Mouse (Mus musculus) brown adipose tissue, adult 24 weeks (tissue): ENCODE measurements around the gene Ift80. TPM values are rescaled to one million over a fixed set of nuclear protein-coding genes. Genes with fewer than 3 reads are reported as not detected.
"Not testable (repeated sequence)": the region's sequence is repeated elsewhere in the genome, so short reads cannot be mapped to it uniquely, and the experiment has no call there.

Experiments
- H3K27ac ChIP-seq: fragments of 200-500 bp; replicated peaks from 2 replicates; pipeline ENCODE4 v1.5.1; 2012; ENCODE audit warnings: low read depth, mild to moderate bottlenecking, low read length
- H3K4me1 ChIP-seq: fragments of 200-500 bp; 2 replicates; pipeline ENCODE4 v1.6.1; 2012; ENCODE audit warnings: low read length, mixed read lengths; ENCODE audit not compliant: control insufficient read depth, insufficient read depth, insufficient read length
- H3K4me3 ChIP-seq: fragments of 200-500 bp; 2 replicates; pipeline ENCODE4 v1.5.1; 2012; ENCODE audit warnings: low read depth, mild to moderate bottlenecking, low read length, moderate library complexity; ENCODE audit not compliant: insufficient read depth
- polyA plus RNA-seq: library from polyadenylated mRNA; stranded (reverse); fragments of >200 nt; gene quantifications from 2 replicates; pipeline ENCODE4 v1.2.4, GENCODE M21; 2012; ENCODE audit not compliant: missing spikeins, insufficient read depth, insufficient read length

The Ift80 gene
- polyA plus RNA-seq, 1 experiment = 3.3 TPM

- Histone ChIP-seq H3K4me3 (no peak overlapping the region), H3K27ac (no peak overlapping the region), H3K4me1 (no peaks in the 10 kb centered on the region)
Observed at GRCm38 (mm10) chr3:68967404-68967803, 37.0 kb downstream of the Ift80 start.

- Histone ChIP-seq H3K4me3 (no peak overlapping the region), H3K27ac (no peak overlapping the region), H3K4me1 (no peaks in the 10 kb centered on the region)
Observed at GRCm38 (mm10) chr3:68966527-68967285, 37.7 kb downstream of the Ift80 start.

GRCm38 (mm10) chr3:68964682-68965081, 39.7 kb downstream of the Ift80 start:
- no peak overlapping the region for H3K4me3 ChIP-seq
- no peak overlapping the region for H3K27ac ChIP-seq

GRCm38 (mm10) chr3:68957413-68957812, 47.0 kb downstream of the Ift80 start:
- no peak overlapping the region for H3K4me3 ChIP-seq
- no peak overlapping the region for H3K27ac ChIP-seq
- H3K4me1 ChIP-seq = no peaks in the 10 kb centered on the region

More at GRCm38 (mm10) chr3:68964682-68965081, 39.7 kb downstream of the Ift80 start:
- H3K4me1 ChIP-seq = no peaks in the 10 kb centered on the region

- Histone ChIP-seq H3K4me3 (no peak overlapping the region), H3K4me1 (no peaks in the 10 kb centered on the region), H3K27ac (no peak overlapping the region)
Observed at GRCm38 (mm10) chr3:68956454-68956853, 47.9 kb downstream of the Ift80 start.

- no peak overlapping the region for H3K27ac ChIP-seq
- H3K4me1 ChIP-seq = no peaks in the 10 kb centered on the region
- no peak overlapping the region for H3K4me3 ChIP-seq
Observed at GRCm38 (mm10) chr3:68954487-68954886, 49.9 kb downstream of the Ift80 start.

- no peaks in the 10 kb centered on the region for H3K4me1 ChIP-seq
- H3K4me3 ChIP-seq = no peak overlapping the region
- no peak overlapping the region for H3K27ac ChIP-seq
Observed at GRCm38 (mm10) chr3:68952707-68953106, 51.7 kb downstream of the Ift80 start.

GRCm38 (mm10) chr3:68951971-68952370, 52.4 kb downstream of the Ift80 start:
- H3K4me1 ChIP-seq, H3K27ac ChIP-seq, H3K4me3 ChIP-seq: not testable (repeated sequence)

- Histone ChIP-seq H3K27ac (no peak overlapping the region), H3K4me3 (no peak overlapping the region)
Observed at GRCm38 (mm10) chr3:68949381-68949780, 55.0 kb downstream of the Ift80 start.

GRCm38 (mm10) chr3:68948918-68949317, 55.5 kb downstream of the Ift80 start:
- no peak overlapping the region for H3K27ac ChIP-seq
- no peak overlapping the region for H3K4me3 ChIP-seq
- no peaks in the 10 kb centered on the region for H3K4me1 ChIP-seq

More at GRCm38 (mm10) chr3:68949381-68949780, 55.0 kb downstream of the Ift80 start:
- no peaks in the 10 kb centered on the region for H3K4me1 ChIP-seq

GRCm38 (mm10) chr3:68941867-68942266, 62.5 kb downstream of the Ift80 start:
- Histone ChIP-seq H3K4me3 (no peak overlapping the region), H3K4me1 (0 out of 2 replicates have a peak, but pooled peaks cover 2% of the 10 kb centered on the region), H3K27ac (no peak overlapping the region)

GRCm38 (mm10) chr3:68940311-68940710, 64.1 kb downstream of the Ift80 start:
- Histone ChIP-seq H3K4me1 (0 out of 2 replicates have a peak, but pooled peaks cover 2% of the 10 kb centered on the region), H3K4me3 (no peak overlapping the region), H3K27ac (no peak overlapping the region)

GRCm38 (mm10) chr3:68939312-68939711, 65.1 kb downstream of the Ift80 start:
- Histone ChIP-seq H3K4me1 (0 out of 2 replicates have a peak, but pooled peaks cover 2% of the 10 kb centered on the region), H3K27ac (no peak overlapping the region), H3K4me3 (no peak overlapping the region)

GRCm38 (mm10) chr3:68936709-68937108, 67.7 kb downstream of the Ift80 start:
- Histone ChIP-seq H3K4me1 (0 out of 2 replicates have a peak, but pooled peaks cover 2% of the 10 kb centered on the region), H3K27ac (no peak overlapping the region), H3K4me3 (no peak overlapping the region)

GRCm38 (mm10) chr3:68935498-68935897, 68.9 kb downstream of the Ift80 start:
- H3K27ac ChIP-seq = no peak overlapping the region
- no peak overlapping the region for H3K4me3 ChIP-seq
- no peaks in the 10 kb centered on the region for H3K4me1 ChIP-seq

GRCm38 (mm10) chr3:68934259-68934658, 70.1 kb downstream of the Ift80 start:
- no peaks in the 10 kb centered on the region for H3K4me1 ChIP-seq
- no peak overlapping the region for H3K4me3 ChIP-seq

More at GRCm38 (mm10) chr3:68934259-68934658, 70.1 kb downstream of the Ift80 start:
- H3K27ac ChIP-seq = no peak overlapping the region
